Mouse (Mus musculus) stomach, embryonic 14.5 days (tissue): ENCODE measurements around the gene Dlg1. TPM values are rescaled to one million over a fixed set of nuclear protein-coding genes. Genes with fewer than 3 reads are reported as not detected.

Experiments
- ATAC-seq: fragments of 200-750 bp; cut with Nextera tagmentation; 2 replicates; pipeline ENCODE4 v1.8.0; 2017; ENCODE audit warnings: low read depth, moderate TSS enrichment; ENCODE audit not compliant: insufficient number of reproducible peaks, insufficient read depth, low FRiP score
- H3K27ac ChIP-seq: fragments of 300-500 bp; sonication (generic); 2 replicates; pipeline ENCODE4 v1.5.1; 2014; ENCODE audit warnings: mild to moderate bottlenecking, low read length, moderate library complexity, mixed read lengths
- H3K27me3 ChIP-seq: fragments of 300-500 bp; sonication (generic); 2 replicates; pipeline ENCODE4 v1.6.1; 2014; ENCODE audit warnings: low read length, control low read depth, mixed read lengths; ENCODE audit not compliant: control insufficient read depth, insufficient read depth
- H3K36me3 ChIP-seq: fragments of 300-500 bp; sonication (generic); 2 replicates; pipeline ENCODE4 v1.6.1; 2014; ENCODE audit warnings: mild to moderate bottlenecking, control low read depth, low read length, moderate library complexity, mixed read lengths; ENCODE audit not compliant: control insufficient read depth, insufficient read depth
- H3K4me1 ChIP-seq: fragments of 300-500 bp; sonication (generic); 2 replicates; pipeline ENCODE4 v1.6.1; 2014; ENCODE audit warnings: low read length, control low read depth, mixed read lengths; ENCODE audit not compliant: control insufficient read depth, insufficient read depth
- H3K4me2 ChIP-seq: fragments of 300-500 bp; sonication (generic); replicated peaks from 2 replicates; pipeline ENCODE4 v1.6.1; 2014; ENCODE audit warnings: low read depth, low read length, control low read depth
- H3K4me3 ChIP-seq: fragments of 300-500 bp; sonication (generic); 2 replicates; pipeline ENCODE4 v1.5.1; 2014; ENCODE audit warnings: low read depth, low read length, control low read depth
- H3K9ac ChIP-seq: fragments of 300-500 bp; sonication (generic); replicated peaks from 2 replicates; pipeline ENCODE4 v1.6.1; 2014; ENCODE audit warnings: low read depth, mild to moderate bottlenecking, control low read depth, low read length, moderate library complexity, mixed read lengths
- H3K9me3 ChIP-seq: fragments of 300-500 bp; sonication (generic); 2 replicates; pipeline ENCODE4 v1.6.1; 2016; ENCODE audit warnings: low read depth, low read length, control low read depth; ENCODE audit not compliant: control insufficient read depth
- WGBS: fragments of 180-500 bp; shearing (Covaris S2); extraction: QIAGEN DNeasy Blood & Tissue Kit; methylation state at CpG from one replicate; pipeline ENCODE4 v1.1.7; 2014; 5-methylcytosine and 5-hydroxymethylcytosine counted together
- polyA plus RNA-seq: library from polyadenylated mRNA; unstranded; fragments of >200 nt; fragmentation: Nextera tagmentation; extraction: Ambion mirVana; gene quantifications from 2 replicates; pipeline ENCODE4 v1.2.1, GENCODE M21; 2014

Dlg1 gene
- polyA plus RNA-seq, 1 experiment from 2014 or later, result 42.0 TPM

- Histone ChIP-seq H3K27me3 (no peaks in the 10 kb centered on the region), H3K9ac (no peak overlapping the region), H3K4me1 (no peaks in the 10 kb centered on the region), H3K9me3 (no peaks in the 10 kb centered on the region), H3K4me3 (no peak overlapping the region), H3K4me2 (no peak overlapping the region), H3K36me3 (peaks cover 14% of the 10 kb centered on the region; the same call in 1 of the 2 replicates), H3K27ac (no peak overlapping the region)
- ATAC-seq, result no peak
- WGBS, result 95% methylated on average over 9 of the region's 9 CpGs
Measured at GRCm38 (mm10) chr16:31790056-31790455, 126.8 kb downstream of the Dlg1 start.

- 54% methylated on average over 3 of the region's 3 CpGs for WGBS
- Histone ChIP-seq H3K9me3 (no peaks in the 10 kb centered on the region), H3K4me2 (no peak overlapping the region), H3K4me3 (no peak overlapping the region), H3K27ac (no peak overlapping the region), H3K27me3 (no peaks in the 10 kb centered on the region), H3K9ac (no peak overlapping the region), H3K4me1 (no peaks in the 10 kb centered on the region), H3K36me3 (peaks cover 17% of the 10 kb centered on the region)
- no peak for ATAC-seq
Measured at GRCm38 (mm10) chr16:31803644-31804043, 140.4 kb downstream of the Dlg1 start.

- no peak for ATAC-seq
- no peak overlapping the region for H3K4me2 ChIP-seq
- 84% methylated on average over 4 of the region's 4 CpGs for WGBS
- H3K4me3 ChIP-seq, result no peak overlapping the region
- H3K27me3 ChIP-seq, result no peaks in the 10 kb centered on the region
- H3K27ac ChIP-seq, result no peak overlapping the region
- H3K36me3 ChIP-seq, result peaks cover 3% of the 10 kb centered on the region; the same call in 1 of the 2 replicates
- H3K9me3 ChIP-seq, result no peaks in the 10 kb centered on the region
- no peaks in the 10 kb centered on the region for H3K4me1 ChIP-seq
- no peak overlapping the region for H3K9ac ChIP-seq
Measured at GRCm38 (mm10) chr16:31826049-31826448, 162.8 kb downstream of the Dlg1 start.

GRCm38 (mm10) chr16:31830726-31831125 lies 167.5 kb downstream of the Dlg1 start:
- Histone ChIP-seq H3K4me1 (no peaks in the 10 kb centered on the region), H3K4me3 (no peak overlapping the region), H3K9ac (no peak overlapping the region), H3K27ac (no peak overlapping the region), H3K9me3 (no peaks in the 10 kb centered on the region), H3K4me2 (no peak overlapping the region), H3K27me3 (no peaks in the 10 kb centered on the region), H3K36me3 (peaks cover 9% of the 10 kb centered on the region; the same call in 1 of the 2 replicates)
- ATAC-seq, result no peak
- WGBS, result 88% methylated on average over 4 of the region's 4 CpGs

- ATAC-seq, result no peak
- H3K4me2 ChIP-seq, result no peak overlapping the region
- H3K9me3 ChIP-seq, result no peaks in the 10 kb centered on the region
- H3K36me3 ChIP-seq, result peaks cover 13% of the 10 kb centered on the region; the same call in 1 of the 2 replicates
- no peak overlapping the region for H3K4me3 ChIP-seq
- no peak overlapping the region for H3K9ac ChIP-seq
- no peaks in the 10 kb centered on the region for H3K27me3 ChIP-seq
- WGBS, result 93% methylated on average over 10 of the region's 10 CpGs
- H3K4me1 ChIP-seq, result no peaks in the 10 kb centered on the region
- no peak overlapping the region for H3K27ac ChIP-seq
Measured at GRCm38 (mm10) chr16:31832630-31833422, 169.6 kb downstream of the Dlg1 start.

- no peaks in the 10 kb centered on the region for H3K4me1 ChIP-seq
- H3K4me2 ChIP-seq, result no peak overlapping the region
- peaks cover 21% of the 10 kb centered on the region for H3K36me3 ChIP-seq
- no peak overlapping the region for H3K9ac ChIP-seq
- no peaks in the 10 kb centered on the region for H3K9me3 ChIP-seq
- ATAC-seq, result no peak
- no peaks in the 10 kb centered on the region for H3K27me3 ChIP-seq
- no peak overlapping the region for H3K4me3 ChIP-seq
- 71% methylated on average over 7 of the region's 7 CpGs for WGBS
- H3K27ac ChIP-seq, result no peak overlapping the region
Measured at GRCm38 (mm10) chr16:31834011-31834584, 170.9 kb downstream of the Dlg1 start.

GRCm38 (mm10) chr16:31834662-31835318 lies 171.5 kb downstream of the Dlg1 start:
- WGBS, result 83% methylated on average over 2 of the region's 2 CpGs
- Histone ChIP-seq H3K4me1 (no peaks in the 10 kb centered on the region), H3K9me3 (no peaks in the 10 kb centered on the region), H3K4me3 (no peak overlapping the region), H3K9ac (no peak overlapping the region), H3K36me3 (peaks cover 22% of the 10 kb centered on the region), H3K4me2 (no peak overlapping the region), H3K27me3 (no peaks in the 10 kb centered on the region), H3K27ac (no peak overlapping the region)
- no peak for ATAC-seq

- H3K27ac ChIP-seq, result no peak overlapping the region
Measured at GRCm38 (mm10) chr16:31837362-31837761, 174.1 kb downstream of the Dlg1 start.

More at GRCm38 (mm10) chr16:31837362-31837761, 174.1 kb downstream of the Dlg1 start:
- ATAC-seq, result no peak
- Histone ChIP-seq H3K9ac (no peak overlapping the region), H3K36me3 (peaks cover 21% of the 10 kb centered on the region), H3K9me3 (no peaks in the 10 kb centered on the region), H3K4me3 (no peak overlapping the region), H3K27me3 (no peaks in the 10 kb centered on the region), H3K4me1 (no peaks in the 10 kb centered on the region), H3K4me2 (no peak overlapping the region)
- 86% methylated on average over 3 of the region's 3 CpGs for WGBS
